Mouse (Mus musculus) heart, postnatal 25 days (tissue): ENCODE data around the gene Hsdl1. TPM values are rescaled to one million over a fixed set of nuclear protein-coding genes. Genes with fewer than 3 reads are reported as not detected.

Experiments used
- DNase-seq: peaks from one replicate; pipeline ENCODE4 v3.0.0; 2022; ENCODE audit warnings: low spot score
- intact Hi-C: fragments of 180-260 bp; cut with DNase I; formaldehyde crosslinking; loops from one replicate; pipeline ENCODE4 v1.15.1; 2025
- total RNA-seq, 2 experiments: library from RNA; stranded (reverse); gene quantifications; 2 replicates each; pipeline ENCODE4 v1.2.3; 2021

Gene Hsdl1
- total RNA-seq, 2 experiments from 2014 or later = 18.7 to 20.1 TPM

- intact Hi-C loops = no loop called here
- DNase-seq = no peak
Measured at GRCm38 (mm10) chr8:119545180-119545579, 29.8 kb downstream of the Hsdl1 start.

GRCm38 (mm10) chr8:119544606-119545005 is 30.4 kb downstream of the Hsdl1 start:
- no peak for DNase-seq
- intact Hi-C loops = no loop called here

DNA sequence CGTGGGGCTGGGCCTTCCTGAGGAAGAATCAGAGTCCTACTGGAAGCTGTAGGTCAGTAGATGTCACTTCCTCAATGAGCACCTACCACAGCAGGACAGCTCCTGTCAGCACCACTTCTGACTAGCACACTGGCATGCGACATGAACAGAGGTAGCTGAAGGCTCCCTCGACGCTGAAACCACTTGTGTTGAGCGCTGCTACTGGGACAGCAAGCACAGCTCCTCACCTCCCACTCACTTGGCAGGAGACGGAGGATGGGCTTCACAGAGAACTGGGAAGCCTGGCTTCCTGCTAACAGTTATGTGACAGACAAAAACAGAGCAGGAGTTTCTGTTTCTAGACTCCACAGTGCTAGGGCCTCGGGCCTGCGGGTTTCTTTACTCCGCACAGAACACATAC is 43.0 kb downstream of the Hsdl1 start:
- no peak for DNase-seq
- intact Hi-C loops = no loop called here

DNA sequence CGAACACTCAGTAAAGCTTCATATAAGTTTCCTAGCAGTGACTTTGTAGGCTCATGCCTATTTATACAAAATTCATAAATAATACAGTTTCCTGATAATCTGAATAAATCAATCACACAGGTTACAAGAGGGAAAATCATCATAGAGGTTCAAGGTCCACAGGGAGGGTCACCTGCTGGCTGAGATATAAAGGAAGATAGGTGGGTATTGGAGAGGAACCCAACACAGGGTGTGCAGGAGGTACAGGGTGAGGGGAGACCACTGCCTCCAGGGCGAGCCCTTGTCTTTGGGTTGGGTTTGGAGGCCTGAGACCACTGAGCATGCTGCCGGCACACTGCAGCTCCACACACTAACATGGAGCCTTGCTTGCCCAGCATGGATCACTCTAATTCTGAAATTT is 43.6 kb downstream of the Hsdl1 start:
- no peak for DNase-seq
- intact Hi-C loops = no loop called here

GRCm38 (mm10) chr8:119530937-119531336 is 44.0 kb downstream of the Hsdl1 start:
- no peak for DNase-seq
- intact Hi-C loops = no loop called here

DNA sequence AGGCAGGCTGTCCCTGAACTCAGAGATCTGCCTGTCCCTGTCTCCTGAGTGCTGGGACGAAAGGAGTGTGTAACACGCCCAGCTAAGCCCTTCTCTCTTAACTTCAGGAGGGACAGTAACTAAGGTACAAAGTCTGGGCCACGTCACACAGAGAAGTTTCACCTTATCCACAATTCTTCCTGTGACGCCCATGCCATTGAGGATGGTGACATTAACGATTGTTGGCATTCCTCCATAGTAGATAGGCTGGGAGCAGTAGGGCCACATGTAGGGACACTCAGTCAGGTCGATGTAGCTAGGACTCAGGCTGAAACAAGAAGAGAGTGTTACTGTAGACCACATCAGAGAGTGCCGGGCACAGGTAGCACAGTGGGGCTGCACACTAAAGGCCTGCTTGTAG is 46.2 kb downstream of the Hsdl1 start:
- intact Hi-C loops = no loop called here
- no peak for DNase-seq

- DNase-seq = no peak
- intact Hi-C loops = loop anchor here (5.0 kb wide), 1 partner anchor 87 kb away; the partner anchor contains the start of gene Taf1c
Measured at GRCm38 (mm10) chr8:119520102-119520501, 54.9 kb downstream of the Hsdl1 start.

- intact Hi-C loops = no loop called here
- no peak for DNase-seq
Measured at GRCm38 (mm10) chr8:119516674-119517073, 58.3 kb downstream of the Hsdl1 start.

GRCm38 (mm10) chr8:119515767-119516166 is 59.2 kb downstream of the Hsdl1 start:
- intact Hi-C loops = no loop called here
- DNase-seq = no peak

DNA sequence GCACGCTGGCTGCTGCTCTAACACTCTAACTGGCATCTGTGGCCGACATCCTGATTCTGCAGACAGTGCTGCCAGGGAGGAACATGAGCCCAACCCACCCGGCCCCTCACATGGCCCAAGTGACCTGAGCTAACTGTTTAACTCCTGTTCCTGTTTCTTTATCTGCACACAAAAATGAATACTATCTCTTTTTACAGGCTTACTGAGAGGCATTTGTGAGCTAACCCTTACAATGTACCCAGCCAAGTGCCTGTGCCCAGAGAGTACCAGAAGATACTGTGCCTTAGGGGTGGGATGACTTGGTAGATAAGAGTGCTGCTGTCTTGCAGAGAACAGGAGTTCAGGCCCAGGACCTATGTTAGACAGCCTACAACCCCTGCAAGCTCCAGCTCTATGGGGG is 60.0 kb downstream of the Hsdl1 start:
- DNase-seq = no peak
- intact Hi-C loops = no loop called here

GRCm38 (mm10) chr8:119513405-119513804 is 61.6 kb downstream of the Hsdl1 start:
- intact Hi-C loops = no loop called here
- no peak for DNase-seq

Other genes with a start within 250 kb of the Hsdl1 start
- gene Hsbp1, start 230.7 kb downstream of the Hsdl1 start, total RNA-seq = 100 to 1,000 TPM; 148 to 161 TPM
- 100 to 1,000 TPM; 109 to 111 TPM for gene Mlycd, start 180.3 kb downstream of the Hsdl1 start, total RNA-seq
- gene Osgin1, start 141.1 kb downstream of the Hsdl1 start, total RNA-seq = 1 to 10 TPM; 3.1 to 5.5 TPM
- not detected for gene Necab2, start 128.5 kb downstream of the Hsdl1 start, total RNA-seq
- not detected for gene Slc38a8, start 73.5 kb downstream of the Hsdl1 start, total RNA-seq
- gene Mbtps1, start 16.4 kb downstream of the Hsdl1 start, total RNA-seq = 10 to 100 TPM; 39.8 to 40.3 TPM
- gene Dnaaf1, start 52 bp upstream of the Hsdl1 start, total RNA-seq = not detected
- 1 to 10 TPM; 2.9 to 4.2 TPM for gene Taf1c, start 30.0 kb upstream of the Hsdl1 start, total RNA-seq
- not detected for gene Adad2, start 37.6 kb upstream of the Hsdl1 start, total RNA-seq
- under 1 TPM; 0.06 to 0.16 TPM for gene Kcng4, start 60.5 kb upstream of the Hsdl1 start, total RNA-seq
- gene Wfdc1, start 91.2 kb upstream of the Hsdl1 start, total RNA-seq = 10 to 100 TPM; 45.5 to 49.2 TPM
- gene Atp2c2, start 124.8 kb upstream of the Hsdl1 start, total RNA-seq = not detected
- gene Tldc1, start 203.2 kb upstream of the Hsdl1 start, total RNA-seq = 10 to 100 TPM; 10.5 to 12.4 TPM